Mouse (Mus musculus): ENCODE data around the gene Dmac2.

DNA sequence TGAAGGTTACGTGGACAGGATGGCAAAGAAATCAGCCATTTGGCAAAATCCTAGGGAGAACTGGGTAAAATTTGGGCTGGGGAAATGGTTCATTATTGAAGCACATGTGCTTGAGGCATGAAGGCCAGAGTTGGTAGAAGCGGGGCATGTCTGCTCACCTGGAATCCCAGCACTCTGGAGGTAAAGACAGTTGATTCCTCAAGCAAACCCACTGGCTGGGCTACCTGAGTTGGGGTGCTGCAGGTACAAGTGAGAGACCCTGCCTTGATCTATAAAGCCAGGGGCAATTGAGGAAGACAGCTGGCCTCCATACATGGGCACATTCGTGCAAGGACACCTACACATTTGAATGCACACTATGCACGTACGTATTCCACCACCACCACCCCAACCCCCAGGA lies 887 bp downstream of the Dmac2 start:
- TF ChIP-seq CTCF (conservative IDR thresholded peaks at IDR 0.05; ENCODE audit: low read length) (no peak), POU5F1 (IDR thresholded peaks at IDR 0.05; ENCODE audit: borderline replicate concordance, low read length) (no peak)

All from E14TG2a.4 (cell line).